Mouse (Mus musculus) gastrocnemius, postnatal 14 days (tissue): ENCODE results near the gene Wnt9b. TPM values are rescaled to one million over a fixed set of nuclear protein-coding genes. Genes with fewer than 3 reads are reported as not detected.

Source experiments
- DNase-seq: peaks from one replicate; pipeline ENCODE4 v3.0.0; 2021; ENCODE audit warnings: mixed read lengths
- intact Hi-C: fragments of 180-260 bp; cut with DNase I; formaldehyde crosslinking; loops from one replicate; pipeline ENCODE4 v1.15.1; 2025; ENCODE audit warnings: low total_unique reads
- total RNA-seq, 2 experiments: library from RNA; stranded (reverse); gene quantifications; 2 replicates each; pipeline ENCODE4 v1.2.3; 2021

Wnt9b gene
- total RNA-seq, 2 experiments from 2014 or later = 0.09 TPM; not detected in 1

DNA sequence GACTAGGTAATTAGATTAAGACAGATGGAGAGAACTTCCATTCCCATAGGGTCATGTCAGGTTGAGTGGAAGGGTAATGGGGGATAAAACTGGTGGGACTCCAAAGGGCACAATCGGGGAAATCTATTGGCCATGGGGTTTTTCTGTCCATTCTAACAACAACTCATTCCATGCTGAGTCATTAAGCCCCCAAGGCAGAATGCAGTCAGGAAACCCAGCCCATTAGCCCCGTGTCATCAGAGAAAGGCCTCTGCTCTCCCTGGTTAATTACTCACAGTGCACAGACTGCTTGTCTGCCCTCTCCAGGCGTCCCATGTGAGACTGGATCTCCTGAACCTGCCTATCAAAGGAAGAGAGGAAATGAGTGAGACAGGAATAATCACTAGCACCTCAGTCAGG is 60.6 kb downstream of the Wnt9b start:
- DNase-seq = no peak
- intact Hi-C loops = no loop called here

DNA sequence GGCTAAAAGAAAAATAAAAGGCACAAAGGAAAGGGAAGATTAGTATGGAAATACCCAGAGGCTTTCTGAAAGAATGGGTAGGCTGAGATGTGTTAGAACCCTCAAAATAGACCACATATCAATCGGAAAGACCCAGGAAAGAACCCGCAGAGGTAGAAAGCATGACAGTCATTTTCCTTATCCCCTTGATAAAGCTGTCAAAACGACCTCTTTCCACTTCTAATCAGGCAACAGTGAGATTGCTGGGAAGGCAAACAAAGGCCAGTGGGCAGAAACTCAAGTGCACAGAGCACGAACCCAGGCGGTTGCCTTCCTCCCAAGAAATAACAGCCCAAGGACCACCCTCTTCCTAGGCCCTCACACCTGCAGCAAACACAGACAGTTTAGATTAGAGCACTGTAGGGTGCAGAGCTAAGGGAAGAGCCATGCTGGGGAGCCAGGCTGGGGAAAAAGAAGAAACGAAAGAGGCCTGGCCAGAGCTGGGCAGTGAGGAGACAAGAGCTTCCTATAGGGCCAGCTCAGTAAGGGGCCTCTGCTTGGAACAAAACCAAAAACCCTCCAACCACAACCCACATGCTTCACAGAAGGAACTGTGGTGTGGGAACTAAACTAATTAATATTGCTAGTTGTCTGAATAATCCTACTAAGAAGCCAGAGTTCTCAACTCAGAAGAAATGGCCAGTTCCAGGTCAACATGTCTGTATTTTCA is 61.2 kb downstream of the Wnt9b start:
- DNase-seq = no peak
- intact Hi-C loops = no loop called here

DNA sequence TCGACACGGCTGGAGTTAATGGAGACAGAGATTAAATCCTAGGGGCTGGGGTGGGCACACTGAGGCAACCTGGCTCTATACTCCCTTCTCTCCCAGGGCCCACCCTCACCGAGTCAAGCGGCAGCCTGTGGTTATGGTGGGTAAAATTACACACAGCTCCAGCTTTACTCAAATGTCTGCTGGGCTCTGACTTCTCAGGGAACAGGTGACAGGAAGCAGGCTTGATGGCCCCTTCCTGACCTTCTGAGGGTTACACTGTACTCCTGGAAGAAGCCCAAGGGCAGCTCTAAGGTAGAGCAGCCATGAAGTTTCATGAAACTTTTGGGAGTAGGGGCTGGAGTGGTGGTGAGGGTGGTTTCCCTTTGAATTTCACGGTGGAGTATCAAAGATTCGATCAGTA is 62.9 kb downstream of the Wnt9b start:
- no peak for DNase-seq
- intact Hi-C loops = no loop called here

DNA sequence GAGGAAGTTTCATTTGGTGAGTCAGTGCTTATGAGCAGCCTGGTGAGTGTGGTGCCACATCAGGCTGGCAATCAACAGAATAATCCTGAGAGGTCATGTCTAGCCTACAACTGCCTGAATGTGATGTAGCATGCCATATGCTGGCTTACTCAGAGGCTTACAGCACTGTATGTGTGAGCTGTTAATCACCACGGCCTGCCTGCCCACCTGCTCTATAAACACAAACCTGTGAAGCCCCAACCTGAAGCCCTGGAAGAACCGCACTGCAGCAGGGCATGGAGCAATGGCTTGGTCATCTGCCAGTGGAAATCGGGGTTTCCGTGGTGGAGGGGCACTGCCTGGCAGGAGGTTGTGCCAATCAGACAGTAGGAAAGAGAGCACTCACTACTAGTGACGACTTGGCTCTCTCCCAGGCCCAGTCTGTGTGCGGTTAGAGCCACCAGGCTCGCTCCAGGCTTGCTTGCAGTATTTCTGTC is 64.3 kb downstream of the Wnt9b start:
- DNase-seq = no peak
- intact Hi-C loops = no loop called here

DNA sequence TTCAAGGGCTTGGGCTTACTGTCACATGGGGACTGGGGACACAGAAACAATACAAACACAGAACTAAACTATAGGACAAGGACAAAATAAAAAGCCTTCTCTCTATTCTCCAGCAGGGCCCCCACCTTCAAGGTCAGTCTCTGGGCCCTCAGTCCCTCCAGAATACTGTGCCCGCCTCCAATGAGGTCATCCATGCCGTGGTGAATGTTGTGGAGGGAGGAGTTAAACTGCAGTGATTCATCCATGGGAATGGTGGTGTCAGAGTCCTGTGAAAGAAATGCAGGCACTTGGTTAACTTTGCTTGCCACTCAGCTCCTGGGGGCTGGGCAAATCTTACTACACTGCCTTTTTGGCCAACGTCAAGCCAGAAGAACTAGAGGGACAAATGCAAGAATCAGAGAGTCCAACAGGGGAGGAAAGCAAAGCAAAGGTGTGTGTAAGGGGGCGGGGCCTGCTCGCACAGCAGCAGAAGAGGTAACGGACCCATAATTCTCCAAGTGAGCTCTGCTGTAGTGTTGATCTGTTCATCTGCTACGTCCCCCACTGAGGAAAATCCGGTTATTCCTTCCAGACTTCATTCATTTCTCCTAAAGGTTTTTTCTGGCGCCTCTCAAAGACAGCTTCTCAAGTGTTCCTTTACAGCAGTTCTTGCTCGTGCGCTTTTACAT is 65.8 kb downstream of the Wnt9b start:
- intact Hi-C loops = no loop called here
- DNase-seq = no peak

Other genes starting within 250 kb of the Wnt9b start
- gene Lrrc37a, start 245.2 kb downstream of the Wnt9b start, total RNA-seq = not detected
- not detected for gene Gm884, start 128.7 kb downstream of the Wnt9b start, total RNA-seq
- not detected for gene Lyzl6, start 110.9 kb downstream of the Wnt9b start, total RNA-seq
- gene Rprml, start 100.3 kb downstream of the Wnt9b start, total RNA-seq = not detected
- 10 to 100 TPM; 40.0 to 43.5 TPM for gene Gosr2, start 51.9 kb downstream of the Wnt9b start, total RNA-seq
- under 1 TPM in 1 of 2 experiments, not detected in 1; 0.18 TPM for gene Wnt3, start 24.3 kb upstream of the Wnt9b start, total RNA-seq
- gene Nsf, start 204.2 kb upstream of the Wnt9b start, total RNA-seq = 10 to 100 TPM; 14.7 to 15.6 TPM
- gene Arf2, start 216.9 kb upstream of the Wnt9b start, total RNA-seq = 10 to 100 TPM; 14.7 to 20.8 TPM